Mouse (Mus musculus) limb, embryonic 11.5 days (tissue): ENCODE results near the gene Plod2. TPM values are rescaled to one million over a fixed set of nuclear protein-coding genes. Genes with fewer than 3 reads are reported as not detected.

Experiments used
- ATAC-seq: fragments of 200-750 bp; cut with Nextera tagmentation; 2 replicates; pipeline ENCODE4 v1.8.0; 2017; ENCODE audit warnings: low read depth; ENCODE audit not compliant: insufficient number of reproducible peaks, low FRiP score, low TSS enrichment
- DNase-seq: peaks from one replicate; pipeline ENCODE4 v3.0.0-alpha.2; 2015; ENCODE audit warnings: low spot score
- H3K27ac ChIP-seq: fragments of 300-500 bp; sonication (generic); replicated peaks from 2 replicates; pipeline ENCODE4 v1.5.1; 2014; ENCODE audit warnings: low read depth, mild to moderate bottlenecking, low read length
- H3K27me3 ChIP-seq: fragments of 300-500 bp; sonication (generic); 2 replicates; pipeline ENCODE4 v1.6.1; 2014; ENCODE audit warnings: mild to moderate bottlenecking, low read length, mixed read lengths; ENCODE audit not compliant: control insufficient read depth, insufficient read depth
- H3K36me3 ChIP-seq: fragments of 300-500 bp; sonication (generic); 2 replicates; pipeline ENCODE4 v1.6.1; 2014; ENCODE audit warnings: mild to moderate bottlenecking, low read length, moderate library complexity, mixed read lengths; ENCODE audit not compliant: control insufficient read depth, insufficient read depth
- H3K4me1 ChIP-seq: fragments of 300-500 bp; sonication (generic); 2 replicates; pipeline ENCODE4 v1.6.1; 2014; ENCODE audit warnings: low read length, mixed read lengths; ENCODE audit not compliant: control insufficient read depth, insufficient read depth
- H3K4me2 ChIP-seq: fragments of 300-500 bp; sonication (generic); 2 replicates; pipeline ENCODE4 v1.6.1; 2014; ENCODE audit warnings: low read depth, mild to moderate bottlenecking, moderate library complexity; ENCODE audit not compliant: severe bottlenecking
- H3K4me3 ChIP-seq: fragments of 300-500 bp; sonication (generic); 2 replicates; pipeline ENCODE4 v1.5.1; 2014; ENCODE audit warnings: low read depth, low read length
- H3K9ac ChIP-seq: fragments of 300-500 bp; sonication (generic); 2 replicates; pipeline ENCODE4 v1.6.1; 2014; ENCODE audit warnings: mild to moderate bottlenecking, low read length
- H3K9me3 ChIP-seq: fragments of 300-500 bp; sonication (generic); 2 replicates; pipeline ENCODE4 v1.6.1; 2016; ENCODE audit warnings: low read length; ENCODE audit not compliant: control insufficient read depth
- WGBS: fragments of 180-500 bp; shearing (Covaris S2); extraction: QIAGEN DNeasy Blood & Tissue Kit; methylation state at CpG from one replicate; pipeline ENCODE4 v1.1.7; 2014; 5-methylcytosine and 5-hydroxymethylcytosine counted together
- polyA plus RNA-seq: library from polyadenylated mRNA; unstranded; fragments of >200 nt; fragmentation: Nextera tagmentation; extraction: Ambion mirVana; gene quantifications from 2 replicates; pipeline ENCODE4 v1.2.1, GENCODE M21; 2014

Plod2 gene
- polyA plus RNA-seq, 1 experiment from 2014 or later, result 47.8 TPM

DNA sequence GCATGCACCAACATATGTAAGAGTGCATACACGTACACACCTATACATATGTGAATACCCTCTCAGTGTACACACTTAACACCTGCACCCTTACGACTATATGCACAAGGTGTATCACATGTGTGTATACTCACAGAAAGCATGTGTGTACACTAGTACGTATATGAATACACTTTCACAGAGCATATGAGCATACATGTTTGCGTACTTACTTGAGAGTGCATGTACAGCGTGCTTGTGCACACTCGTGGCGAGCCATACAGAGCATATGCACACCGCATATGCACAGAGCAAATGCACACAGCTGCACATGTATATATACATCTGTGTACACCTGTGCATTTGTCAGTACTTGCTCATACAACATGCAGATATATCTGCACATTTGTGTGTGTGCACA lies 45.4 kb downstream of the Plod2 start:
- H3K36me3 ChIP-seq, result no peaks in the 10 kb centered on the region
- DNase-seq (no peak), ATAC-seq (no peak)
- no peak overlapping the region for H3K4me3 ChIP-seq
- no peaks in the 10 kb centered on the region for H3K4me1 ChIP-seq
- H3K27me3 ChIP-seq, result no peaks in the 10 kb centered on the region
- H3K9ac ChIP-seq, result no peak overlapping the region
- no peaks in the 10 kb centered on the region for H3K9me3 ChIP-seq
- no peak overlapping the region for H3K4me2 ChIP-seq
- 95% methylated on average over 8 of the region's 8 CpGs for WGBS
- no peak overlapping the region for H3K27ac ChIP-seq

DNA sequence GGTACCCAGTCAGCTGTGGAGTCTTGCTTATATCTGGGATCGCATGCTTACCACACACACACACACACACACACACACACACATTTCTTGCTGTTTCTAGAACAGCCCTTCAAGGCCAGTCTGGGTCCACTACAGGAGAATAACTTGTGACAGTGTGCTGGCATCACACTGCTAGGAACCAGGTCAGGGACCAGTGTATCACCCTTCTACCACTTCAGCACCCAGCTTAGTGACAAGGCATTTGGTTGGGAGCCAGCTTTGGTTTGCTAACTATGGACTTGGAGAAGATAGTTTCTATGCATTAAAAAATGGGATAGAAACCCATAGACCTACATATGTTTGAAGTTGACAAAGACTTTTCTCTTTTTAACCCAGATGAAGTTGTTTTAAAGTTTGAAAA lies 46.2 kb downstream of the Plod2 start:
- Histone ChIP-seq H3K4me1 (no peaks in the 10 kb centered on the region), H3K4me2 (no peak overlapping the region), H3K36me3 (no peaks in the 10 kb centered on the region), H3K9ac (no peak overlapping the region), H3K4me3 (no peak overlapping the region), H3K27me3 (no peaks in the 10 kb centered on the region), H3K27ac (no peak overlapping the region), H3K9me3 (no peaks in the 10 kb centered on the region)
- WGBS, result 89% methylated on average over 1 of the region's 1 CpGs
- ATAC-seq, result no peak
- DNase-seq, result no peak

DNA sequence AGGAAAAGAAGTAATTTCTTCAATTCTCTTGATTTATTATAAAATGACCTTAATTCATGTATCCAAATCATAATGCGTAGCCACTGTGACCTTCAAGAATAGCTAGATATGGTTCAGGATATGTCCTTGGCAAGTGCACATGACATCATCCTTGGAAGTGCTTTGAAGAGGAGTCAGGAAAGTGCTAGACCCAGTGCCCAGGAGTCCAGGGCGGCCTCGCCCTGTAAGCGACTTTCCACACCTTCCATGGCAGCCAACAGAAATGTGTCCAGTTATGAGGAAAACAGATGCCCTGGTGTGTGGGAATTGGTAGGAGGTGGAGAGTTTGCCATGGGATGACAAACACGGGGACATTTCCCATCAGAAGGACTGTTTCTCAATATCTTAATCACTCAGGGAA lies 47.0 kb downstream of the Plod2 start:
- H3K27me3 ChIP-seq, result no peaks in the 10 kb centered on the region
- no peaks in the 10 kb centered on the region for H3K4me1 ChIP-seq
- WGBS, result 97% methylated on average over 5 of the region's 5 CpGs
- no peak overlapping the region for H3K27ac ChIP-seq
- no peak overlapping the region for H3K4me2 ChIP-seq
- no peak overlapping the region for H3K4me3 ChIP-seq
- no peaks in the 10 kb centered on the region for H3K36me3 ChIP-seq
- H3K9ac ChIP-seq, result no peak overlapping the region
- H3K9me3 ChIP-seq, result no peaks in the 10 kb centered on the region
- ATAC-seq (no peak), DNase-seq (no peak)

DNA sequence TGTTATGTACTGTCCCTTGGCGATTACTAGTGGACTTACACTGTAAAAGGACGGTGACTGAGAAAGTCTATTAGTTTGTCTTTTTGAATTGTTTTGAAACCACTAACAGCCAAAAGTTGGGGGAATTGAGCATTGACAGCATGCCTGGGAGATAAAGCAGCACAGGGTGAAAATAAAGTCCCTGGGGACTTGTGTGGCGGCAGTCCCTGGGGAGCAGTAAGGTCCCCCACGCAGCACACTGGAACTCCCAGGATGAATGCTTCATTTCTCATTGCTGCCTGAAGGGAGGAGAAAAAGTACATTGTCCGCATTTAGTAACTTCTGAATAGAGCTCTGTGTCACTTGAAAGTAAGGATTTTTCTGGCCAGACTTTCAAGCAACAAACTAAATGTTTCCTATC lies 49.5 kb downstream of the Plod2 start:
- DNase-seq (no peak), ATAC-seq (no peak)
- no peaks in the 10 kb centered on the region for H3K9me3 ChIP-seq
- no peak overlapping the region for H3K4me2 ChIP-seq
- no peaks in the 10 kb centered on the region for H3K4me1 ChIP-seq
- H3K4me3 ChIP-seq, result no peak overlapping the region
- H3K36me3 ChIP-seq, result no peaks in the 10 kb centered on the region
- H3K27ac ChIP-seq, result no peak overlapping the region
- WGBS, result 89% methylated on average over 5 of the region's 5 CpGs
- no peak overlapping the region for H3K9ac ChIP-seq
- no peaks in the 10 kb centered on the region for H3K27me3 ChIP-seq

DNA sequence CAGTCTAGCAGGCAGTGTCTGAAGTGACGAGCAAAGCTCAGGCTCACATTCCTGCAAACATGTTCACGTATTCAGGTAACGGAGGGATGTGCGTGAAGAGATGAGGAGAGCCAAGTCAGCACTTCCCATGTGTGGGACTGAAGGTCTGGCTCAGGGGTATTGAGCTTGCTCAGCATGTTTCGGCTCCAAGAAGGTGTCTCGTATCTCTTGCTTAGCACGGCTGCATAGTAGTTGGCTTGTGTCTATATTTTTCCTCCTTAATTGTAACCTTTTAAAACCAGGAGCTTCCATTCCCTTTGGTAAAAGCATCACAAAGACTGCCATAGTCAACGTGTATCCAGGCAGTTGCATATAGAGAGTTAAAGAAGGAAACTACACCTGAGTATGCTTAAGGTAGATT lies 50.7 kb downstream of the Plod2 start:
- no peaks in the 10 kb centered on the region for H3K4me1 ChIP-seq
- no peak overlapping the region for H3K9ac ChIP-seq
- WGBS, result 96% methylated on average over 8 of the region's 8 CpGs
- no peak for DNase-seq
- H3K36me3 ChIP-seq, result no peaks in the 10 kb centered on the region
- no peaks in the 10 kb centered on the region for H3K27me3 ChIP-seq
- H3K4me3 ChIP-seq, result no peak overlapping the region
- H3K4me2 ChIP-seq, result no peak overlapping the region
- H3K9me3 ChIP-seq, result no peaks in the 10 kb centered on the region
- no peak for ATAC-seq
- H3K27ac ChIP-seq, result no peak overlapping the region

DNA sequence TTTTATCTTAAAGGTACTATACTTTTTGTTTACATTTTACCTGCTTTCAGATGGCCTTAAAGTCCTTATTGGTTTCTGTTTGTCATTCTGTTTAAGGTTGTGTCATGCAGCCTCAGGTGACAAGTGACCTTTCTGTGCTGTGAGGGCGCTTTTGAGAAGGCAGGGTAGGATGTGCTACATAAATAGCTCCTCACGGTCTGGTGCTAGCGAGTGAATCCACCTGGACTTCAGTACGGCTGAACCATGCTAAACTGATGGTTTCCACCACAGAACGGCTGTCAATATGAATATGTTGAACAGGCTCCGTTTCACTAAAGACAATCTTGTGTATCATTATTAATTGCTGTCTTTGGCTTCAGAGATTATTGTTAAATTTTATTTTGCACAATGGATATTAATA lies 52.5 kb downstream of the Plod2 start:
- no peak for DNase-seq
- no peaks in the 10 kb centered on the region for H3K36me3 ChIP-seq

DNA sequence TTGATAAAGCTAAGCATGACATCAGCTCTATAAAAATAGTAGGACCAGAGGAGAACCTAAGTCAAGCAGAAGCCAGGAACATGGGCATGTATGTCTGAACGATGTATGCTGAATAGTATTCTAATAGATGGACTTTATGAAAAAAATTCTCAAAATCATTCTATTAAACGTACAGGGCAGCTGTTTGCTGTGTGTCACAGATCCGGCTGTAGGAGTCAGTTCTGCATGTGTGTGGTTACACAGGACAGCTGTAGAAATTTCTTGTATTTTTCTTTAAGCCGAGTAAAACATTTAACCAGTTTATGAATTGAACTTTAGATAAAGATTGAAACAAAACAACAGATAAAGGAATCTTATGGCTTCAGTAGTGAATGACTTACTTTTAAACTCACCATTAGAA lies 53.3 kb downstream of the Plod2 start:
- ATAC-seq, result no peak
- Histone ChIP-seq H3K36me3 (no peaks in the 10 kb centered on the region), H3K9ac (no peak overlapping the region), H3K9me3 (no peaks in the 10 kb centered on the region), H3K4me2 (no peak overlapping the region), H3K27ac (no peak overlapping the region), H3K4me3 (no peak overlapping the region), H3K27me3 (no peaks in the 10 kb centered on the region), H3K4me1 (no peaks in the 10 kb centered on the region)
- 90% methylated on average over 4 of the region's 4 CpGs for WGBS
- no peak for DNase-seq

More for the DNA sequence above, 52.5 kb downstream of the Plod2 start:
- no peaks in the 10 kb centered on the region for H3K9me3 ChIP-seq
- 79% methylated on average over 6 of the region's 6 CpGs for WGBS
- H3K4me1 ChIP-seq, result no peaks in the 10 kb centered on the region
- H3K27me3 ChIP-seq, result no peaks in the 10 kb centered on the region
- H3K27ac ChIP-seq, result no peak overlapping the region
- H3K9ac ChIP-seq, result no peak overlapping the region
- no peak overlapping the region for H3K4me3 ChIP-seq
- no peak overlapping the region for H3K4me2 ChIP-seq
- no peak for ATAC-seq

DNA sequence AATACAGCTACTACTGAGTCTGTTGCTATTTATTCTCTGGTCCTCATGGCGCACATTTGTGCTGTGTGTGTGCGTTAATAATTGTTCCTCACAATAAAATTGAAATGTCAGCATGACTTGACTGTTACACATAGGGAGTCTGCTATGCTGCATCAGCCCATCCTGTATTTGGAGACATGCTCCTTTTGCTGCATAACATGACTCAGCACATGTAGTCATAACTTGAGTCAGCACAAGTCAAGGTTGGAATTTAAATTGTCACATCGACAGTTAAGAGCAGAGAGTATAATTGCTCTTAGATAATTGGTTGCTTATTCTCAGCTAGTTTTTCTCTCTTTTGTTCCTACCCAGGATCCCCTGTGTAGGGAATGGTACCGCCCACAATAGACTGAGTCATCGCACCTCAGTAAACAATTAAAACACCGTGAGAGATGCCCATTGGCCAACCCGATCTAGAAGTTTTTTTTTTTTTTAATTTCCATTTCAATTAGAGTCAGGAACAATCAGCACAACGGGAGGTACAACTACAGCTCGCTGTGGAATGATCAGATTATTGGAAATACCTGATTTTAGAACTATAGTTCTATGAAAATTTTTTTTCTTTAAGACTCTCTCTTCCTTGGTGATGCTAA lies 55.0 kb downstream of the Plod2 start:
- H3K27ac ChIP-seq, result no peak overlapping the region; the same call in 1 of the 2 replicates
- H3K4me3 ChIP-seq, result no peak overlapping the region
- no peak overlapping the region for H3K4me2 ChIP-seq
- 90% methylated on average over 9 of the region's 9 CpGs for WGBS
- DNase-seq (no peak), ATAC-seq (no peak)
- H3K9me3 ChIP-seq, result no peaks in the 10 kb centered on the region
- no peaks in the 10 kb centered on the region for H3K27me3 ChIP-seq
- no peaks in the 10 kb centered on the region for H3K4me1 ChIP-seq
- no peaks in the 10 kb centered on the region for H3K36me3 ChIP-seq
- no peak overlapping the region for H3K9ac ChIP-seq

DNA sequence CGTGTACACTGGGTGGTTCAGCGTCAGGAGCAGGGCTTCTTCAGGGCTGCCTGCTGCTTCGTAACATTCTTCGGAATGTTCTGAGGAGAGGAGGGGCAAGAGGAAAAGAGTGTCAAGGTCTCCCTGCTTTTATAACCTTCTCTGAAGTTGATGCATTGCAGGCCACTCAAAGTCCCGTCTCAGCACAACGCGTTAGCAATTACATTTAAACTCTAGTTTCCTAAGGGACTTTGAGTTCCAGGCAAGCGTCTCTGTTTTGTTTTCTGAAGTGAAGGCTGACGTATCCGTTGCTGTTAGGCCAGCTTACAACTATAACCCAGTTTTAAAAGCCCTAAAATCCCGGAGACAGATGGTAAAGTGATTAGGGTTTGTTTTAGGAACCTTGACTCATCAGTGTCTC lies 55.8 kb downstream of the Plod2 start:
- DNase-seq (peak; percentile 36), ATAC-seq (peak; percentile 38; the same call in 1 of the 2 replicates)
- Histone ChIP-seq H3K9me3 (no peaks in the 10 kb centered on the region), H3K4me3 (no peak overlapping the region), H3K4me1 (no peaks in the 10 kb centered on the region), H3K27ac (peak overlapping the region; percentile 21; the same call in 1 of the 2 replicates), H3K27me3 (no peaks in the 10 kb centered on the region), H3K4me2 (no peak overlapping the region), H3K9ac (no peak overlapping the region), H3K36me3 (no peaks in the 10 kb centered on the region)
- WGBS, result 20% methylated on average over 11 of the region's 11 CpGs
